10 mouse cellular contexts compared by ENCODE assay signal in the genomic region with DNA sequence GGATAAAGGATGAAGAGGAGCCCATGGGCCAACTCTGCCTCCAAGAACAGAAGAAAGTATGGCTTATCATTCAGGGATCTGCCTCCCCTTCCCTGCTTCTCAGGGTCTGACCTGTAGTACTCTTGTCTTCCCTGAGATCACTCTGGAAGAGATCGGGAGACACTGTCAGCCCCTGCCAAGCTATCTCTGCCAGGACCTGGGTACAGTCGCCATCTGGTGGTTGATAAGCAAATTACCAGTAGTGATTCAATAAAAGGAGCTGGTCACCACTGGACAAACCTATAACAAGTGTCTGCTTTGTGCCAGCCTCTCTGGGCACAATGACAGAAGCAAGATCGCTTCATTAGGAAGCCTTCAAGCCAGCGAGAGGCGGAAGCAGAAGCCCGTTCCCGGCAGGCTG. TPM values are rescaled to one million over a fixed set of nuclear protein-coding genes. Genes with fewer than 3 reads are reported as not detected.
A peak's percentile ranks its signal among the peaks of the same experiment; 100 is the strongest.
DNase-seq lines count a peak whose midpoint lies in the region; ATAC-seq and TF ChIP-seq lines count a peak whose summit lies in the region.
"Had no signal": no experiment of that assay in that cellular context is flagged by ENCODE, and none has a peak within 500 bp of the region (broad histone marks: within the 10 kb centered on the region; RNA-seq: fewer than 3 reads in every experiment).

No protein-coding gene starts in this region.

- no peaks in the 10 kb centered on the region for H3K9me3 ChIP-seq in hindbrain, embryonic 10.5 days
- no peaks in the 10 kb centered on the region for H3K9me3 ChIP-seq in hindbrain, embryonic 13.5 days
- H3K9me3 ChIP-seq in forebrain, embryonic 12.5 days, result no peaks in the 10 kb centered on the region
- no peaks in the 10 kb centered on the region for H3K9me3 ChIP-seq in liver, postnatal 0 days (ENCODE audit: low read length)
- H3K9me3 ChIP-seq: embryonic facial prominence, embryonic 13.5 days; limb, embryonic 15.5 days had no signal

- H3K9ac ChIP-seq in hindbrain, embryonic 13.5 days, result no peak overlapping the region
- H3K9ac ChIP-seq in forebrain, embryonic 12.5 days, result no peak overlapping the region
- H3K9ac ChIP-seq in liver, postnatal 0 days (replicated peaks), result no peak overlapping the region
- H3K9ac ChIP-seq: embryonic facial prominence, embryonic 13.5 days; limb, embryonic 15.5 days had no signal

- DNase-seq in hindbrain, embryonic 10.5 days (ENCODE audit: low spot score), result peak; percentile 44
- DNase-seq in A20 (ENCODE audit: low read depth, low spot score) (peak; percentile 57), Patski (ENCODE audit: low read depth, low spot score) (no peak)
- DNase-seq in liver, postnatal 0 days, result peak; percentile 32
- peak; percentile 83 for DNase-seq in retina, embryonic 14.5 days (ENCODE audit: low spot score)
- no peak for DNase-seq in urinary bladder, postnatal 10 days (ENCODE audit: low spot score)

- WGBS in hindbrain, embryonic 10.5 days, result 35% methylated on average over 7 of the region's 7 CpGs
- WGBS in hindbrain, embryonic 13.5 days, result 36% methylated on average over 7 of the region's 7 CpGs
- WGBS in forebrain, embryonic 12.5 days, result 31% methylated on average over 7 of the region's 7 CpGs
- 34% methylated on average over 7 of the region's 7 CpGs for WGBS in liver, postnatal 0 days (ENCODE audit: insufficient replicate concordance)

- H3K27me3 ChIP-seq in hindbrain, embryonic 10.5 days (ENCODE audit: insufficient read depth, poor library complexity, severe bottlenecking), result peaks cover 8% of the 10 kb centered on the region
- H3K27me3 ChIP-seq in hindbrain, embryonic 13.5 days, result 0 out of 2 replicates have a peak, but pooled peaks cover 3% of the 10 kb centered on the region
- H3K27me3 ChIP-seq in Patski, result peaks cover 40% of the 10 kb centered on the region
- H3K27me3 ChIP-seq in forebrain, embryonic 12.5 days, result 0 out of 2 replicates have a peak, but pooled peaks cover 10% of the 10 kb centered on the region
- no peaks in the 10 kb centered on the region for H3K27me3 ChIP-seq in liver, postnatal 0 days (ENCODE audit: insufficient read depth, low read length)

- no peak overlapping the region for H3K27ac ChIP-seq in hindbrain, embryonic 10.5 days
- H3K27ac ChIP-seq in hindbrain, embryonic 13.5 days, result no peak overlapping the region
- no peak overlapping the region for H3K27ac ChIP-seq in forebrain, embryonic 12.5 days
- H3K27ac ChIP-seq in liver, postnatal 0 days (ENCODE audit: low read depth), result no peak overlapping the region
- H3K27ac ChIP-seq: embryonic facial prominence, embryonic 13.5 days; limb, embryonic 15.5 days had no signal

- ATAC-seq in hindbrain, embryonic 13.5 days (ENCODE audit: low FRiP score), result no peak
- no peak for ATAC-seq in Patski
- ATAC-seq in forebrain, embryonic 12.5 days (ENCODE audit: low FRiP score), result peak; percentile 47; the same call in 1 of the 2 replicates
- ATAC-seq in liver, postnatal 0 days, result no peak

- H3K4me2 ChIP-seq in hindbrain, embryonic 13.5 days, result no peak overlapping the region
- no peak overlapping the region for H3K4me2 ChIP-seq in forebrain, embryonic 12.5 days
- H3K4me2 ChIP-seq in liver, postnatal 0 days (ENCODE audit: low read depth, low read length), result no peak overlapping the region
- H3K4me2 ChIP-seq: embryonic facial prominence, embryonic 13.5 days; limb, embryonic 15.5 days had no signal

- POLR2A ChIA-PET in Patski (lab: Charles Lee), result no interaction called here

- in situ Hi-C loops in Patski (cut with MboI; ENCODE audit: low pct_unique_long_range_greater_than_20kb), result loop anchor here (10.0 kb wide), 2 partner anchors 50 to 470 kb away; no protein-coding TSS in a partner anchor

- no peak overlapping the region for H3K4me3 ChIP-seq in hindbrain, embryonic 10.5 days
- H3K4me3 ChIP-seq in hindbrain, embryonic 13.5 days, result no peak overlapping the region
- H3K4me3 ChIP-seq in forebrain, embryonic 12.5 days (replicated peaks), result no peak overlapping the region
- H3K4me3 ChIP-seq in liver, postnatal 0 days (ENCODE audit: low read depth, low read length), result no peak overlapping the region
- H3K4me3 ChIP-seq: embryonic facial prominence, embryonic 13.5 days; limb, embryonic 15.5 days had no signal

- peaks cover 18% of the 10 kb centered on the region for H3K4me1 ChIP-seq in hindbrain, embryonic 10.5 days (replicated peaks)
- H3K4me1 ChIP-seq in hindbrain, embryonic 13.5 days (replicated peaks), result peaks cover 6% of the 10 kb centered on the region; the same call in 1 of the 2 replicates
- H3K4me1 ChIP-seq in forebrain, embryonic 12.5 days, result peaks cover 6% of the 10 kb centered on the region
- H3K4me1 ChIP-seq in liver, postnatal 0 days (ENCODE audit: insufficient read depth), result peaks cover 12% of the 10 kb centered on the region

- H3K36me3 ChIP-seq in hindbrain, embryonic 10.5 days, result no peaks in the 10 kb centered on the region
- no peaks in the 10 kb centered on the region for H3K36me3 ChIP-seq in hindbrain, embryonic 13.5 days
- H3K36me3 ChIP-seq in forebrain, embryonic 12.5 days (replicated peaks), result no peaks in the 10 kb centered on the region
- H3K36me3 ChIP-seq in liver, postnatal 0 days (replicated peaks; ENCODE audit: insufficient read depth, low read length), result no peaks in the 10 kb centered on the region
- H3K36me3 ChIP-seq: embryonic facial prominence, embryonic 13.5 days; limb, embryonic 15.5 days had no signal

- no peak for TF ChIP-seq EP300 in liver, postnatal 0 days (IDR thresholded peaks at IDR 0.05; ENCODE audit: low read depth)

- peak; percentile 93 for TF ChIP-seq CTCF in Patski (IDR thresholded peaks at IDR 0.05)
- peak; percentile 78 for TF ChIP-seq CTCF in liver, postnatal 0 days (IDR thresholded peaks at IDR 0.05; ENCODE audit: low read depth)

- CTCF ChIA-PET in Patski (lab: Charles Lee), result interaction anchor here (0.7 to 3.0 kb wide), 32 partner anchors 8 to 473 kb away, joined by 3 to 29 read pairs (median 4); partner anchors contain the start of gene Etv3

RNA-seq across cellular contexts. Expression of gene Etv3, which starts 20.9 kb away (rescaled TPM):
- polyA plus RNA-seq in hindbrain, embryonic 10.5 days (2016; fragmentation: Nextera tagmentation; extraction: Ambion mirVana), result 9.6 and 12.2 TPM in 2 replicates
- 10.1 and 10.9 TPM in 2 replicates for polyA plus RNA-seq in hindbrain, embryonic 13.5 days (2015; fragmentation: Nextera tagmentation; extraction: Ambion mirVana)
- polyA plus RNA-seq in Patski (2021), result 17.7 TPM
- polyA plus RNA-seq in forebrain, embryonic 12.5 days (2016; fragmentation: Nextera tagmentation; extraction: Ambion mirVana), result 13.1 and 13.8 TPM in 2 replicates
- polyA plus RNA-seq in liver, postnatal 0 days (2015; fragmentation: Nextera tagmentation; extraction: Ambion mirVana), result 3.6 and 3.9 TPM in 2 replicates

Comparison
In these comparisons a context has a peak if more than half of its experiments do, and no peak if none do; other contexts are left out.
1. DNase-seq: peak in hindbrain, embryonic 10.5 days (single experiment), A20 (single experiment), liver, postnatal 0 days (single experiment) and retina, embryonic 14.5 days (single experiment); none in Patski (single experiment) and urinary bladder, postnatal 10 days (single experiment).